Mouse (Mus musculus): ENCODE measurements around the gene Spint1. TPM values are rescaled to one million over a fixed set of nuclear protein-coding genes. Genes with fewer than 3 reads are reported as not detected.

Spint1 gene
- polyA plus RNA-seq, 1 experiment from 2014 or later: 0.68 TPM

DNA sequence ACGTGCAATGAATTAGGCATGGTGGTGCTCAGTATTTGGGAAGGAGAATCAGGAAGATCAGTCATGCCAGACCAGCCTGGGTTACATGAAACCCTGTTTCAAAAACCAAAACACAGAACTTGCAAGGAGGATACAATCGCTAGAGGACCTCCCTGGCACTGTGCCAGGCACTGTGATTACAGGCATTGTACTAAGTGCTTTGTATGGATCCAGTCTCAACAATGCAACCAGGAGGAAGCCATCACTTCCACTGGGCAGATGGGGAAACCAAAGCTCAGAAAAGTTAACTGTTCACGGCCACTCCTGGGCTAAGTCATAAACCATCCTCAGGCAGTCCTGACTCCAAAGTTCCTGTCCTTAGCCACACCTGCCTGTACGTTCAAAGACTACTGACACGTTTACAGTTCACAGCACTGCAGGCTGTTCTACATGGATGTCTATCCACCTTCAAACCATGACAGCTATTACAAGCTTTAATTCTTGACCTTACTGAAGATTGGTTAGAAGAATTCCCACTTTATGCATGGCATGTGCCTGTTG lies 34.2 kb upstream of the Spint1 start:
- no peaks in the 10 kb centered on the region for H3K27me3 ChIP-seq (ENCODE audit: control insufficient read depth, insufficient read depth, low read length)
- no peaks in the 10 kb centered on the region for H3K9me3 ChIP-seq (ENCODE audit: control insufficient read depth, low read length)
- H3K4me3 ChIP-seq (ENCODE audit: low read depth, low read length): no peak overlapping the region
- no peak overlapping the region for H3K9ac ChIP-seq (replicated peaks; ENCODE audit: low read depth, low read length)
- no peak for ATAC-seq (ENCODE audit: low read depth)
- H3K4me2 ChIP-seq (ENCODE audit: low read depth, low read length): no peak overlapping the region
- H3K4me1 ChIP-seq (ENCODE audit: control insufficient read depth, insufficient read depth, low read length): no peaks in the 10 kb centered on the region
- no peak overlapping the region for H3K27ac ChIP-seq (ENCODE audit: low read depth, low read length)
- H3K36me3 ChIP-seq (ENCODE audit: control insufficient read depth, insufficient read depth, low read length): no peaks in the 10 kb centered on the region
- 55% methylated on average over 5 of the region's 5 CpGs for WGBS

DNA sequence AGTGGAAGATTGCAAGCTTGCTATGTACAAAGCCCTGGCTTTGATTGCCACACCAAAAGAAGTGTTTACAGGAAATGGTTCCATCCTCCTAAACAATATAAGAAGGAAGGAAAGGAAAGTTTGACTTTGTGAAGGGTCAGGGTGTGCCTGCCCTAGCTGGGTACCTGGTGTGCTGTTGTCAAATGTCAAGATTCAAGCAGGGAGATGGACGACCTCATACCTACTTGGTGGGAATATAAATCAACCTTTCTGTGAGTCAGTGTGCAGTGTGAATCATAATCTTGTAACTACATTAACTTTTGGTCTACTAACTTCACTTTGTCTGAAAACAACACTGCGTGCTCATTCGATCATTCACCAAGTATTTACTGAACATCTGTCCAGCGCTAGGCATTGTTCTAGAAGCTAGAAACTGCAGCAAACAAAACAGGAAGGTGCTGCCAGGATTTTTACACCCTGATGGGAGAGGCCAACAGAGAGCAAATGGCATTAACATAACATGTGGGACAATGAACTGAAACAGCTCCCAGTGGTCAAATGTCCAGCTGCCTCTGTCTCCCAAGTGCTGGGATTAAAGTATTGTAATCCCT lies 33.2 kb upstream of the Spint1 start:
- 79% methylated on average over 4 of the region's 4 CpGs for WGBS
- ATAC-seq (ENCODE audit: low read depth): no peak
- Histone ChIP-seq H3K9ac (replicated peaks; ENCODE audit: low read depth, low read length) (no peak overlapping the region), H3K9me3 (ENCODE audit: control insufficient read depth, low read length) (no peaks in the 10 kb centered on the region), H3K4me2 (ENCODE audit: low read depth, low read length) (no peak overlapping the region), H3K27ac (ENCODE audit: low read depth, low read length) (no peak overlapping the region), H3K36me3 (ENCODE audit: control insufficient read depth, insufficient read depth, low read length) (no peaks in the 10 kb centered on the region), H3K27me3 (ENCODE audit: control insufficient read depth, insufficient read depth, low read length) (no peaks in the 10 kb centered on the region), H3K4me3 (ENCODE audit: low read depth, low read length) (no peak overlapping the region), H3K4me1 (ENCODE audit: control insufficient read depth, insufficient read depth, low read length) (no peaks in the 10 kb centered on the region)

DNA sequence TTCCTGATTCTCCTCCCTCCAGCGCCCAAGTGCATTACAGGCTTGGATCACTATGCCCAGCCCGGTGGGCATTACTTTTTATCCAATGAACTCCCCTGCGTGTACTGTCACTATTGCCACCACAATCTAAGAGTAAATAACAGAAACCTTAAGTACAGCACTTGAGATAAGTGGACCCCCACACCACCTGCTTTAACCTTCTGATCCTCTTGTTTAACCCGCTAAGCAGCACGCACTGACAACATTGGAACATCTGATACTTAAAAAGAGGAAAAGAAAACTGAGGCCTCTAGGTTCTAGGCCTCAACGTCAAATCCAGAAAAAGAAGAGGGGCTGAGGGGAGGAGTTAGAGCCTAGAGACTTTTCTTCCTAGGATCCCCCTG lies 29.2 kb upstream of the Spint1 start:
- WGBS: 23% methylated on average over 6 of the region's 6 CpGs
- Histone ChIP-seq H3K9ac (replicated peaks; ENCODE audit: low read depth, low read length) (peak overlapping the region; percentile 62), H3K27me3 (ENCODE audit: control insufficient read depth, insufficient read depth, low read length) (no peaks in the 10 kb centered on the region), H3K4me1 (ENCODE audit: control insufficient read depth, insufficient read depth, low read length) (peaks cover 9% of the 10 kb centered on the region), H3K4me2 (ENCODE audit: low read depth, low read length) (peak overlapping the region; percentile 62), H3K36me3 (ENCODE audit: control insufficient read depth, insufficient read depth, low read length) (peaks cover 13% of the 10 kb centered on the region; the same call in 1 of the 2 replicates), H3K27ac (ENCODE audit: low read depth, low read length) (peak overlapping the region; percentile 65), H3K9me3 (ENCODE audit: control insufficient read depth, low read length) (no peaks in the 10 kb centered on the region), H3K4me3 (ENCODE audit: low read depth, low read length) (peak overlapping the region; percentile 65)
- ATAC-seq (ENCODE audit: low read depth): no peak; the same call in 1 of the 2 replicates

DNA sequence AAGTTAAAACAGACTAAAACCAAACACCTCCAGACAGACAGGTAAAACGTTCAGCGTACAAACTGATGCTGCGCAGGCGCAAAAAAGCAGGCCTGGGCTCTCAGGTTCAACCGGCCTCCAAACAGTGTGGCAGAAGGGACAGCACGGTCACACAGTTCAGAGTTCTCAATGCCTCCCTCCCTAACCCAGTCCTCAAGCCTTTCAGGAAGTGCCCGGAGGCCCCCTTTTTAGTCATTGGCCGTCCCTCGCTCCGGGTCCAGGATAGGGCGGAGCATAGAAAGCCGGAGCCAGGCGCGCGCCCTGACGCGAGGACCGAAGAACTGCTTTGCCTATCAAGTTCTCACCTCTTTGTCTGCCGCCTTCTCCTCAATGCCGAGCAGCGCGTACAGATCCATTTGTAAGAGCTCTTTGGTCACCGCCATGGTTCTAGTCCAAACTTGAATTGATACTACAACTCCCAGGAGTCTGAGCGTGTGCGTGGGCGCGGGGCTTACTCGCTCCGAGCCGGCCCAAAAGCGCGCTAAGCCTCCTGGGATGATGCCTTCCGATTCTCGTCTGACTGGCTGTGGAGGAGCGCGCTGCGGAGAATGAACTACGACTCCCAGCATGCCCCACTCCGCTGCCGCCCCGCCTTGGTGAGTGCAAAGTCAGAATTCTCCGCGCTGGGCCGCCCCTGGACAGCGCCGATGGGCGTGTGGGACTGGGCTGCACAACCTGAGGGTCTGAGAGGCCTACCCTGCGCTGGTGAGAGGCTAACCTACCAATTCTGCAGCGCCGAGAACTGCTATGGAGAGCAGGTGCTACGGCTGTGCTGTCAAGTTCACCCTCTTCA lies 28.6 kb upstream of the Spint1 start, which contains the start of the genes Zfyve19 and Dnajc17:
Zfyve19 (plus strand) TSS at position 274 of the 832 bp plus-strand sequence.
Dnajc17 (minus strand) TSS at position 452 of the 832 bp plus-strand sequence.
- Histone ChIP-seq H3K4me3 (ENCODE audit: low read depth, low read length) (peak within 1 kb of the TSS; percentile 65), H3K4me2 (ENCODE audit: low read depth, low read length) (peak within 1 kb of the TSS; percentile 62), H3K36me3 (ENCODE audit: control insufficient read depth, insufficient read depth, low read length) (peaks cover 13% of the 10 kb centered on the region; the same call in 1 of the 2 replicates), H3K27me3 (ENCODE audit: control insufficient read depth, insufficient read depth, low read length) (no peaks in the 10 kb centered on the region), H3K4me1 (ENCODE audit: control insufficient read depth, insufficient read depth, low read length) (peaks cover 9% of the 10 kb centered on the region), H3K9me3 (ENCODE audit: control insufficient read depth, low read length) (no peaks in the 10 kb centered on the region), H3K27ac (ENCODE audit: low read depth, low read length) (peak within 1 kb of the TSS; percentile 65), H3K9ac (replicated peaks; ENCODE audit: low read depth, low read length) (peak within 1 kb of the TSS; percentile 72)
- under 1% methylated on average over 51 of the region's 51 CpGs for WGBS
- peak; percentile 98 for ATAC-seq (ENCODE audit: low read depth)

DNA sequence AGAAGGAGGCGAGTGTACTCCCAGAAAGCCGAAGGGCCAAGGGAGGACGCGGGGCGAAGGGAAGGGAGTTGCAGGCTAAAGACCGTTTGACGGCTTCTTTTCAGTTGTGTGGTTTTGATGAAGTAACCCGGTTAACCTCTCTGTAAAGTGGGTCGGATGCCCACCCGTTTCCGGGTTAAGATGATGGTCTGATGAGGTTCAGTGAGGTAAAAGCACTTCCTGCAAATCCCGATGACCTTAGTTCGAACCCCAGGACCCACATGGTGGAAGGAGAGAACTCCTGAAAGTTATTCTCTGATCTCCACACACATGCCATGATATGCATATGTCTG lies 28.0 kb upstream of the Spint1 start:
- Histone ChIP-seq H3K27ac (ENCODE audit: low read depth, low read length) (peak overlapping the region; percentile 65; the same call in 1 of the 2 replicates), H3K9me3 (ENCODE audit: control insufficient read depth, low read length) (no peaks in the 10 kb centered on the region), H3K9ac (replicated peaks; ENCODE audit: low read depth, low read length) (peak overlapping the region; percentile 72), H3K4me2 (ENCODE audit: low read depth, low read length) (peak overlapping the region; percentile 62), H3K4me1 (ENCODE audit: control insufficient read depth, insufficient read depth, low read length) (peaks cover 9% of the 10 kb centered on the region), H3K27me3 (ENCODE audit: control insufficient read depth, insufficient read depth, low read length) (no peaks in the 10 kb centered on the region), H3K36me3 (ENCODE audit: control insufficient read depth, insufficient read depth, low read length) (peaks cover 13% of the 10 kb centered on the region; the same call in 1 of the 2 replicates), H3K4me3 (ENCODE audit: low read depth, low read length) (peak overlapping the region; percentile 65)
- WGBS: 3% methylated on average over 13 of the region's 13 CpGs
- 0 out of 2 replicates have a peak, but pooled peaks have one; percentile 13 for ATAC-seq (ENCODE audit: low read depth)

DNA sequence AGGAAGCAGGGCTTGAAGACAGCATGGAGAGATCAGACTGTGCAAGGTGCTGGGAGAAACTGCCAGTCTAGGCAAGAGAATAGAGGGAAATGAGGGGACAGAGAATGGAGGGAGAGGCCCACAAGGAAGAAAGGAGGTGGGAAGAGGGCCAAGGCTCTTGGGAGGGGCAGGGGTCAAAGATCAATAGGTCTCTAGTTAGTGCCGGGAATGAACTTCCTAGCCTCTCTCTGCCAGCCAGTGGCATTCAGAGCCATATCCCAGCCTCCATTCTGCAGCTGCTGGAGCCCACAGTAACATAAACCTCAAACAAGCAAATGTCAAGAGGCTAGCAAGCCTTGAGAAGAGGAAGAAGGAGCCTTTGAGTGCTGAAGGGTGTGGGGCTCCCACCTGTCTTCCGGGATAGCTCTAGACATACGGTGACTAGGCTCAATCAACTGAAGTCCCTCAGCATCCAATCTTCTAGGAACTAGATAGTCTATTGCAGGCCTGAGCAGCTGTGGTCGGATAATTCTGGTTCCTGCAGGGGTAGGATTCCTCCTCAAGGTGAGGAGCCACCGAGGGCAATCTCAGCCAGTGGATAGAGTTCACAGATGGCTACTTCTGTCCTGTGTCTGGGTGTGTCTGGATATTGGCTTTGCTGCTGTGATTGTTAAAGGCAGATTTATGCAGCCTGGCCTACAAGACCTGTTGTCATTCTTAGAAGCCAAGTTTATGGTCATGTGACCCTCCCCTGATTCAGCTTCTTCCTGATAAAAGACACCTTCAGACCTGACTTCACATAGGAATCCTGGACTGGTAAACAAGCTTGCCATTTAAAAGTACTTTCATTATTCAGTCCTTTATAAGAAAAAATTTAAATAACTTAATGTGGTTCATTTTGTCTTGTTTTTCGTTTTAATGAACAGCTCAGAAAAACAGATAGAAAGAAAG lies 7.1 kb upstream of the Spint1 start, which contains the start of gene Ppp1r14d:
Ppp1r14d (minus strand) TSS at position 132 of the 930 bp plus-strand sequence.
- Histone ChIP-seq H3K4me1 (ENCODE audit: control insufficient read depth, insufficient read depth, low read length) (no peaks in the 10 kb centered on the region), H3K27ac (ENCODE audit: low read depth, low read length) (no peak within 1 kb of the TSS), H3K9me3 (ENCODE audit: control insufficient read depth, low read length) (no peaks in the 10 kb centered on the region), H3K27me3 (ENCODE audit: control insufficient read depth, insufficient read depth, low read length) (peaks cover 2% of the 10 kb centered on the region; the same call in 1 of the 2 replicates), H3K4me2 (ENCODE audit: low read depth, low read length) (no peak within 1 kb of the TSS), H3K4me3 (ENCODE audit: low read depth, low read length) (no peak within 1 kb of the TSS), H3K36me3 (ENCODE audit: control insufficient read depth, insufficient read depth, low read length) (no peaks in the 10 kb centered on the region), H3K9ac (replicated peaks; ENCODE audit: low read depth, low read length) (no peak within 1 kb of the TSS)
- no peak for ATAC-seq (ENCODE audit: low read depth)
- 74% methylated on average over 6 of the region's 6 CpGs for WGBS

DNA sequence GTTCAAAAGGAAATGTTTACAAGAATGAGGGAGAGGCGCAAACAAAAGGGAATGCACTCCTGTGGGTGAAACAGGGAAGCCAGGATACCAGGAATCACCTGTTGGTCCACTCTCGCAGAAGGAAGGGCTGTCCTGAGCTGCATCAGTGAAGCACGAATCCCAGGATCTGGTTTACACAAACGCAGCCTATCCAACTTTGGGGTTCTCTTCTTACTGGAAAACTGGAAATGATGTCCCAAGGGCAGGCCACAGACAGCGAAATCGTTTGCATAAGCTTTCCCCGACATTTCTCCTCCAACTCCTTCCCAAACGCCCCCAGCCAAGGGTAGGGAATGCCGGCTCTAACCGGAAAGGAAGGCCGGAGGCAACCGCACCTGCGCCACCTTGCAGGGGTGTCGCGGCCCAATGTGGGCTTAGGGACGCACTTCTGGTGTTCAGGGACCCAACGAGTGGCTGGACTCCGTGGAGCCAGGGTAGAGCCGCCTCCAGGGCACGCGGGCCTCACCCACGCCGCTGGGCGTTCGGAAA lies 416 bp upstream of the Spint1 start:
- H3K4me2 ChIP-seq (ENCODE audit: low read depth, low read length): peak overlapping the region; percentile 54
- no peaks in the 10 kb centered on the region for H3K36me3 ChIP-seq (ENCODE audit: control insufficient read depth, insufficient read depth, low read length)
- H3K4me1 ChIP-seq (ENCODE audit: control insufficient read depth, insufficient read depth, low read length): 0 out of 2 replicates have a peak, but pooled peaks cover 5% of the 10 kb centered on the region
- no peaks in the 10 kb centered on the region for H3K9me3 ChIP-seq (ENCODE audit: control insufficient read depth, low read length)
- H3K27me3 ChIP-seq (ENCODE audit: control insufficient read depth, insufficient read depth, low read length): peaks cover 45% of the 10 kb centered on the region
- peak overlapping the region; percentile 34 for H3K4me3 ChIP-seq (ENCODE audit: low read depth, low read length)
- no peak overlapping the region for H3K9ac ChIP-seq (replicated peaks; ENCODE audit: low read depth, low read length)
- ATAC-seq (ENCODE audit: low read depth): no peak
- WGBS: 5% methylated on average over 25 of the region's 25 CpGs
- H3K27ac ChIP-seq (ENCODE audit: low read depth, low read length): no peak overlapping the region

DNA sequence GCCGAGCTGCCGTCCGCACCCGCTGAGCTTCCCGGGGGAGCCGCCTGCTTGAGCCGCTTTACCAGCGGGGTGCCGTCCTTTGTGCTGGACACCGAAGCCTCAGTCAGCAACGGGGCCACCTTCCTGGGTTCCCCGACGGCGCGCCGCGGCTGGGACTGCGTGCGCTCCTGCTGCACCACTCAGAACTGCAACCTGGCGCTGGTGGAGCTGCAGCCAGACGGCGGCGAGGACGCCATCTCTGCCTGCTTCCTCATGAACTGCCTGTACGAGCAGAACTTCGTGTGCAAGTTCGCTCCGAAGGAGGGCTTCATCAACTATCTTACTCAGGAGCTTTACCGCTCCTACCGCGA lies 684 bp downstream of the Spint1 start:
- no peak for ATAC-seq (ENCODE audit: low read depth)
- WGBS: 1% methylated on average over 30 of the region's 31 CpGs
- peak overlapping the region; percentile 54 for H3K4me2 ChIP-seq (ENCODE audit: low read depth, low read length)
- peak overlapping the region; percentile 34 for H3K4me3 ChIP-seq (ENCODE audit: low read depth, low read length)
- no peak overlapping the region for H3K27ac ChIP-seq (ENCODE audit: low read depth, low read length)
- no peak overlapping the region for H3K9ac ChIP-seq (replicated peaks; ENCODE audit: low read depth, low read length)
- peaks cover 45% of the 10 kb centered on the region for H3K27me3 ChIP-seq (ENCODE audit: control insufficient read depth, insufficient read depth, low read length)
- H3K36me3 ChIP-seq (ENCODE audit: control insufficient read depth, insufficient read depth, low read length): no peaks in the 10 kb centered on the region
- H3K4me1 ChIP-seq (ENCODE audit: control insufficient read depth, insufficient read depth, low read length): 0 out of 2 replicates have a peak, but pooled peaks cover 5% of the 10 kb centered on the region
- H3K9me3 ChIP-seq (ENCODE audit: control insufficient read depth, low read length): no peaks in the 10 kb centered on the region
